Mouse (Mus musculus): ENCODE data around the gene Zfp383. TPM values are rescaled to one million over a fixed set of nuclear protein-coding genes. Genes with fewer than 3 reads are reported as not detected.

The Zfp383 gene
- 0.83 and 0.95 TPM in 2 replicates for polyA plus RNA-seq (2012; rRNA removed)

GRCm38 (mm10) chr7:29908130-29908950 lies at the start of gene Zfp383:
Gene Zfp383, plus strand, starts transcription at chr7:29908223.

GRCm38 (mm10) chr7:29859532-29860517 lies 48.2 kb upstream of the Zfp383 start, which contains the start of gene Zfp420:
Gene Zfp420, plus strand, starts transcription at chr7:29859979.

GRCm38 (mm10) chr7:29905966-29906681 lies 1.9 kb upstream of the Zfp383 start, which contains the start of gene Zfp27:
Gene Zfp27, minus strand, starts transcription at chr7:29906572.

GRCm38 (mm10) chr7:29953513-29954401 lies 45.7 kb downstream of the Zfp383 start, which contains the start of gene Zfp74:
Gene Zfp74, minus strand, starts transcription at chr7:29954089.

Other genes with a start within 250 kb of the Zfp383 start
- gene Catsperg2, start 181.2 kb upstream of the Zfp383 start, polyA plus RNA-seq (2012; rRNA removed): not detected in 2 replicates
- 2.9 and 3.4 TPM in 2 replicates for gene Zfp84, start 139.7 kb upstream of the Zfp383 start, polyA plus RNA-seq (2012; rRNA removed)
- gene Zfp30, start 124.2 kb upstream of the Zfp383 start, polyA plus RNA-seq (2012; rRNA removed): 0.92 and 0.93 TPM in 2 replicates
- gene Zfp790, start 92.1 kb upstream of the Zfp383 start, polyA plus RNA-seq (2012; rRNA removed): 1.7 and 1.8 TPM in 2 replicates
- gene Zfp940, start 54.6 kb upstream of the Zfp383 start, polyA plus RNA-seq (2012; rRNA removed): 0.28 and 0.31 TPM in 2 replicates
- 0.95 and 1.1 TPM in 2 replicates for gene Zfp420, start 48.2 kb upstream of the Zfp383 start, polyA plus RNA-seq (2012; rRNA removed)
- gene Zfp27, start 1.7 kb upstream of the Zfp383 start, polyA plus RNA-seq (2012; rRNA removed): 1.7 and 1.8 TPM in 2 replicates
- 1.4 TPM in 2 replicates for gene Zfp74, start 45.9 kb downstream of the Zfp383 start, polyA plus RNA-seq (2012; rRNA removed)
- gene Zfp568, start 75.7 kb downstream of the Zfp383 start, polyA plus RNA-seq (2012; rRNA removed): 6.4 and 7.6 TPM in 2 replicates
- 0.67 and 0.68 TPM in 2 replicates for gene Zfp14, start 143.2 kb downstream of the Zfp383 start, polyA plus RNA-seq (2012; rRNA removed)
- 0.34 and 0.35 TPM in 2 replicates for gene Zfp82, start 164.7 kb downstream of the Zfp383 start, polyA plus RNA-seq (2012; rRNA removed)
- 0.04 and 0.05 TPM in 2 replicates for gene Gm26920, start 182.2 kb downstream of the Zfp383 start, polyA plus RNA-seq (2012; rRNA removed)
- gene Zfp566, start 182.3 kb downstream of the Zfp383 start, polyA plus RNA-seq (2012; rRNA removed): 0.59 and 0.87 TPM in 2 replicates
- gene Zfp260, start 186.6 kb downstream of the Zfp383 start, polyA plus RNA-seq (2012; rRNA removed): 7.9 and 8.2 TPM in 2 replicates
- gene Zfp382, start 213.7 kb downstream of the Zfp383 start, polyA plus RNA-seq (2012; rRNA removed): 0.58 and 0.79 TPM in 2 replicates

Measured in liver, embryonic 18 days (tissue).